Mouse (Mus musculus): ENCODE measurements around the gene Ccdc84.
A peak's percentile ranks its signal among the peaks of the same experiment; 100 is the strongest.
"Not testable (repeated sequence)": the region's sequence is repeated elsewhere in the genome, so short reads cannot be mapped to it uniquely, and the experiment has no call there.

The Ccdc84 gene

DNA sequence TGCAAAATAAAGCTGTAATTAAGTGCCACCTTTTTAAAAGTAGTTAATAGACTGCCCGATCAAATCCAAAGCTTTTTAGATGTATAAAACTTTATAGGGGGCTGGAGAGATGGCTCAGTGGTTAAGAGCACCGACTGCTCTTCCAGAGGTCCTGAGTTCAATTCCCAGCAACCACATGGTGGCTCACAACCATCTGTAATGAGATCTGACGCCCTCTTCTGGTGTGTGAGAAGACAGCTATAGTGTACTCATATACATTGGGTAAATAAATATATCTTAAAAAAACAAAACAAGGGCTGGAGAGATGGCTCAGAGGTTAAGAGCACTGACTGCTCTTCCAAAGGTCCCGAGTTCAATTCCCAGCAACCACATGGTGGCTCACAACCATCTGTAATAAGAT is 56.4 kb downstream of the Ccdc84 start:
- not testable (repeated sequence) for DNase-seq (ENCODE audit: low spot score in 2 of 2)

DNA sequence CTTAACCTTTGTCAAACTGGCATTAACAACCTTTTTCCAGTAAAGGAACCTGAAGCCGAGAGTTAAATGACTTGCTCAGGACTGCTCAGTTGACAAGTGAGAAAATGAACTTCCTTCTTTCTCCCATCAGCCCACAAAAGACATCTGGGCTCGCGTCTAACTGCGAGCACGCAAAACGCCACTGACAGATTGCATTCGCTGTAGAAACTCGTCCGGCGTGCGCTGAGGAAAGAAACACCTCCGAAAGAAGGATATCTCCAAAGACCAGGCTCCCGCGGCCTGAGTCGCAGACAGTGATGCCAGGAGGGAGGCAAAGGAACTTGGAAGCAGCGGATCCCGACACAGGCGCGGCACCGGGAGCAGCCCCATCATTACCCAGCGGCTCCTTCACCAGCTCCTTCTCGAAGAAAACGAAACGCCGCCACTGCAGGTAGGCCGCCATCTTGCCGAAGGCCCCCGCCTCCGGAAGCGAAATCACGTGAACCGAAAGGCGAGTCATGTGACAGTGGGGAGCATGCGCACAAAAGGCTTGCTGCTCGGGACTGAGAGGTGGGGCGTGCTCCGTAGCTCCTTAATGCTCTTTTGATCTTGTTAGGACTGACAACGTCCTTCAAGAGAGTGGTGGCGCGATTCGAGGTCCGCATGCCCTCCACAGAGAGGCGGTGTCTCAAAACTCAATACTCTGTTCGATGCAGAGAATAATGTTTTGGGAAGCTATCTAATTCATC is 57.0 kb downstream of the Ccdc84 start, which contains the start of gene Vps11:
TSS of gene Vps11 (minus strand) at position 481 of the 728 bp plus-strand sequence.
- DNase-seq (ENCODE audit: low spot score in 2 of 2), result peak; percentile 93 to 95
